Mouse (Mus musculus): ENCODE measurements around the gene Gm28043.

GRCm38 (mm10) chr17:29583569-29583968 is 31.1 kb upstream of the Gm28043 start:
- no peak for TF ChIP-seq CTCF (IDR thresholded peaks at IDR 0.05; ENCODE audit: borderline replicate concordance, insufficient read depth, low read depth, low read length)
- no peak for TF ChIP-seq POLR2A (IDR thresholded peaks at IDR 0.05; ENCODE audit: borderline replicate concordance, insufficient read depth, low read length)
